Mouse (Mus musculus) C2C12 (cell line): ENCODE results near the gene Rorc. TPM values are rescaled to one million over a fixed set of nuclear protein-coding genes. Genes with fewer than 3 reads are reported as not detected.

ENCODE experiments used
- H3K27me3 ChIP-seq: one replicate; pipeline ENCODE4 v1.6.1; 2011; ENCODE audit not compliant: control insufficient read depth, insufficient read depth, insufficient read length
- H3K36me3 ChIP-seq: one replicate; pipeline ENCODE4 v1.6.1; 2011; ENCODE audit not compliant: control insufficient read depth, insufficient read depth
- H3K4me3 ChIP-seq: one replicate; pipeline ENCODE4 v1.5.1; 2011; ENCODE audit warnings: mild to moderate bottlenecking, control low read depth; ENCODE audit not compliant: poor library complexity, insufficient read depth, severe bottlenecking
- H3K79me2 ChIP-seq: one replicate; pipeline ENCODE4 v1.6.1; 2011; ENCODE audit not compliant: control insufficient read depth, insufficient read depth
- H3K79me3 ChIP-seq: one replicate; pipeline ENCODE4 v1.6.1; 2011; ENCODE audit warnings: low read depth, control low read depth
- H3ac ChIP-seq: one replicate; pipeline ENCODE3; 2011; ENCODE audit warnings: low read depth; ENCODE audit not compliant: control insufficient read depth, insufficient read length
- CEBPB ChIP-seq: IDR thresholded peaks from one replicate; pipeline ENCODE4 v1.6.1; 2011; ENCODE audit warnings: low read depth, mild to moderate bottlenecking, control low read depth, moderate library complexity
- CTCF ChIP-seq: IDR thresholded peaks from one replicate; pipeline ENCODE4 v1.5.1; 2011; ENCODE audit not compliant: control insufficient read depth, insufficient read depth, insufficient read length
- FOSL1 ChIP-seq: IDR thresholded peaks from one replicate; pipeline ENCODE4 v1.8.0; 2011; ENCODE audit warnings: mild to moderate bottlenecking, low read length; ENCODE audit not compliant: poor library complexity, insufficient read depth, severe bottlenecking
- MAX ChIP-seq: IDR thresholded peaks from one replicate; pipeline ENCODE4 v1.6.1; 2011; ENCODE audit warnings: mild to moderate bottlenecking, control low read depth
- MYOD1 ChIP-seq: IDR thresholded peaks from one replicate; pipeline ENCODE4 v1.6.1; 2011; ENCODE audit warnings: low read depth; ENCODE audit not compliant: control insufficient read depth, insufficient read length
- MYOG ChIP-seq: IDR thresholded peaks from one replicate; pipeline ENCODE4 v1.6.1; 2011; ENCODE audit not compliant: control insufficient read depth, insufficient read length; ENCODE audit errors: extremely low read depth
- USF1 ChIP-seq: IDR thresholded peaks from one replicate; pipeline ENCODE4 v1.6.1; 2011; ENCODE audit warnings: low read depth, mild to moderate bottlenecking, control low read depth, moderate library complexity
- polyA plus RNA-seq: library from polyadenylated mRNA; unstranded; fragments of >200 nt; fragmentation: generic; extraction: Trizol; gene quantifications from one replicate; pipeline ENCODE4 v1.2.1, GENCODE M21; 2012; ENCODE audit warnings: missing spikeins

The Rorc gene
- polyA plus RNA-seq, 1 experiment: 0.05 TPM

- H3K27me3 ChIP-seq: peaks cover 18% of the 10 kb centered on the region
Measured at GRCm38 (mm10) chr3:94363291-94364153, 9.1 kb upstream of the Rorc start.

GRCm38 (mm10) chr3:94364154-94364526 is 8.5 kb upstream of the Rorc start:
- H3K79me3 ChIP-seq: no peaks in the 10 kb centered on the region
- H3ac ChIP-seq: no peak overlapping the region
- H3K27me3 ChIP-seq: peaks cover 18% of the 10 kb centered on the region
- H3K4me3 ChIP-seq: no peak overlapping the region
- no peaks in the 10 kb centered on the region for H3K36me3 ChIP-seq
- H3K79me2 ChIP-seq: no peaks in the 10 kb centered on the region
- no peak for TF ChIP-seq MYOD1
- TF ChIP-seq CEBPB: no peak
- no peak for TF ChIP-seq CTCF
- no peak for TF ChIP-seq USF1
- TF ChIP-seq FOSL1: no peak
- TF ChIP-seq MYOG: no peak
- no peak for TF ChIP-seq MAX

More at GRCm38 (mm10) chr3:94363291-94364153, 9.1 kb upstream of the Rorc start:
- H3K79me3 ChIP-seq: no peaks in the 10 kb centered on the region
- H3K4me3 ChIP-seq: no peak overlapping the region
- TF ChIP-seq FOSL1 (no peak), CTCF (no peak), MYOG (no peak), MAX (no peak), USF1 (no peak), CEBPB (no peak), MYOD1 (no peak)
- no peak overlapping the region for H3ac ChIP-seq
- no peaks in the 10 kb centered on the region for H3K79me2 ChIP-seq
- no peaks in the 10 kb centered on the region for H3K36me3 ChIP-seq

- Histone ChIP-seq H3K79me2 (no peaks in the 10 kb centered on the region), H3K79me3 (no peaks in the 10 kb centered on the region), H3K4me3 (no peak overlapping the region), H3K36me3 (no peaks in the 10 kb centered on the region), H3K27me3 (peaks cover 18% of the 10 kb centered on the region), H3ac (no peak overlapping the region)
- TF ChIP-seq CEBPB (no peak), CTCF (peak; percentile 86)
Measured at GRCm38 (mm10) chr3:94366761-94367160, 5.8 kb upstream of the Rorc start.

- H3K79me2 ChIP-seq: no peaks in the 10 kb centered on the region
- peaks cover 18% of the 10 kb centered on the region for H3K27me3 ChIP-seq
- no peak overlapping the region for H3ac ChIP-seq
- H3K4me3 ChIP-seq: no peak overlapping the region
- H3K79me3 ChIP-seq: no peaks in the 10 kb centered on the region
- no peaks in the 10 kb centered on the region for H3K36me3 ChIP-seq
- TF ChIP-seq MYOG (no peak), USF1 (no peak), MAX (no peak), FOSL1 (no peak), MYOD1 (no peak), CTCF (no peak), CEBPB (no peak)
Measured at GRCm38 (mm10) chr3:94367511-94367910, 5.1 kb upstream of the Rorc start.

GRCm38 (mm10) chr3:94368631-94369030 is 4.0 kb upstream of the Rorc start:
- Histone ChIP-seq H3K79me2 (no peaks in the 10 kb centered on the region), H3ac (no peak overlapping the region), H3K36me3 (no peaks in the 10 kb centered on the region), H3K4me3 (no peak overlapping the region), H3K27me3 (peaks cover 12% of the 10 kb centered on the region), H3K79me3 (no peaks in the 10 kb centered on the region)
- TF ChIP-seq CTCF (no peak), MAX (no peak), FOSL1 (no peak), MYOG (no peak), MYOD1 (no peak), USF1 (no peak), CEBPB (no peak)

GRCm38 (mm10) chr3:94369709-94370108 is 2.9 kb upstream of the Rorc start:
- no peak for TF ChIP-seq USF1
- TF ChIP-seq FOSL1: no peak
- no peak for TF ChIP-seq MAX
- no peak for TF ChIP-seq MYOD1
- TF ChIP-seq CTCF: no peak
- TF ChIP-seq CEBPB: no peak
- no peak for TF ChIP-seq MYOG
- Histone ChIP-seq H3K79me3 (no peaks in the 10 kb centered on the region), H3K27me3 (peaks cover under 1% of the 10 kb centered on the region), H3K79me2 (no peaks in the 10 kb centered on the region), H3K4me3 (no peak overlapping the region), H3K36me3 (no peaks in the 10 kb centered on the region), H3ac (no peak overlapping the region)
